Mouse (Mus musculus) MEL (cell line): Measurements from ENCODE around the gene Pak2. TPM values are rescaled to one million over a fixed set of nuclear protein-coding genes. Genes with fewer than 3 reads are reported as not detected.

ENCODE experiments used
- DNase-seq: peaks from one replicate; pipeline ENCODE4 v3.0.0; 2011; ENCODE audit warnings: low read depth, low spot score
- H3K27ac ChIP-seq: 2 replicates; pipeline ENCODE4 v1.5.1; 2012; ENCODE audit warnings: low read depth, mild to moderate bottlenecking, control low read depth, low read length, moderate library complexity; ENCODE audit not compliant: control insufficient read depth
- H3K27me3 ChIP-seq, 2 experiments: fragments of 150-350 bp in 1 of 2; sonication (generic) in 1 of 2; 2 replicates each; pipeline ENCODE4 v1.6.1; 2012; ENCODE audit warnings: low read length in 2 of 2, mild to moderate bottlenecking in 2 of 2, improper control_type of control experiment in 1 of 2, moderate library complexity in 1 of 2; ENCODE audit not compliant: insufficient read depth in 2 of 2, control insufficient read depth in 1 of 2
- H3K36me3 ChIP-seq, 2 experiments: 2 replicates each; pipeline ENCODE4 v1.6.1; 2012 to 2014; ENCODE audit warnings: low read length in 2 of 2, improper control_type of control experiment in 1 of 2, inconsistent platforms in 1 of 2, mild to moderate bottlenecking in 1 of 2; ENCODE audit not compliant: insufficient read depth in 2 of 2, control insufficient read depth in 1 of 2
- H3K4me1 ChIP-seq, 2 experiments: fragments of 150-350 bp in 1 of 2; sonication (generic) in 1 of 2; 2 replicates each; pipeline ENCODE4 v1.6.1; 2012; ENCODE audit warnings: low read length in 2 of 2, improper control_type of control experiment in 1 of 2, mild to moderate bottlenecking in 1 of 2; ENCODE audit not compliant: insufficient read depth in 2 of 2, control insufficient read depth in 1 of 2
- H3K4me3 ChIP-seq, 2 experiments: fragments of 150-350 bp in 1 of 2; sonication (generic) in 1 of 2; 2 replicates each; pipeline ENCODE4 v1.5.1; 2012; ENCODE audit warnings: low read depth in 2 of 2, low read length in 2 of 2, mild to moderate bottlenecking in 2 of 2, moderate library complexity in 2 of 2, control low read depth in 1 of 2, improper control_type of control experiment in 1 of 2; ENCODE audit not compliant: control insufficient read depth in 1 of 2, insufficient read depth in 1 of 2
- H3K79me2 ChIP-seq: 2 replicates; pipeline ENCODE4 v1.6.1; 2012; ENCODE audit warnings: mild to moderate bottlenecking, low read length, moderate library complexity; ENCODE audit not compliant: control insufficient read depth, poor library complexity, insufficient read depth
- H3K9ac ChIP-seq: 2 replicates; pipeline ENCODE4 v1.6.1; 2012; ENCODE audit warnings: low read depth, mild to moderate bottlenecking, control low read depth, low read length, moderate library complexity; ENCODE audit not compliant: control insufficient read depth, poor library complexity, severe bottlenecking
- H3K9me3 ChIP-seq: fragments of 150-350 bp; sonication (generic); replicated peaks from 2 replicates; pipeline ENCODE4 v1.6.1; 2012; ENCODE audit warnings: mild to moderate bottlenecking, low read length, improper control_type of control experiment, moderate library complexity; ENCODE audit not compliant: insufficient read depth
- CTCF ChIP-seq, 3 experiments: IDR thresholded peaks in 2 of 3; conservative IDR thresholded peaks in 1 of 3; 2 replicates each; pipeline ENCODE4 v1.5.1; 2011 to 2012; ENCODE audit warnings: low read length in 3 of 3, low read depth in 2 of 3, mild to moderate bottlenecking in 2 of 3, improper control_type of control experiment in 1 of 3, inconsistent platforms in 1 of 3, mixed read lengths in 1 of 3, moderate library complexity in 1 of 3; ENCODE audit not compliant: control insufficient read depth in 1 of 3, insufficient read depth in 1 of 3, poor library complexity in 1 of 3, severe bottlenecking in 1 of 3
- ELF1 ChIP-seq: IDR thresholded peaks from 2 replicates; pipeline ENCODE4 v1.6.1; 2014; ENCODE audit warnings: low read depth, mild to moderate bottlenecking, inconsistent platforms, low read length, improper control_type of control experiment, moderate library complexity
- EP300 ChIP-seq, 2 experiments: IDR thresholded peaks; 2 replicates each; pipeline ENCODE4 v1.6.1; 2011; ENCODE audit warnings: improper control_type of control experiment in 2 of 2, low read length in 2 of 2, low read depth in 1 of 2, mild to moderate bottlenecking in 1 of 2
- GATA1 ChIP-seq: IDR thresholded peaks from 2 replicates; pipeline ENCODE4 v1.6.1; 2011; ENCODE audit warnings: low read depth, low read length, improper control_type of control experiment
- HCFC1 ChIP-seq: IDR thresholded peaks from 2 replicates; pipeline ENCODE4 v1.6.1; 2012; ENCODE audit warnings: low read depth, mild to moderate bottlenecking, inconsistent platforms, low read length, improper control_type of control experiment, moderate library complexity
- KAT2A ChIP-seq: conservative IDR thresholded peaks from 2 replicates; pipeline ENCODE4 v1.6.1; 2012; ENCODE audit warnings: low read depth, low read length, improper control_type of control experiment, inconsistent platforms
- MYB ChIP-seq: IDR thresholded peaks from 2 replicates; pipeline ENCODE4 v1.6.1; 2011; ENCODE audit warnings: mild to moderate bottlenecking, low read depth, low read length, improper control_type of control experiment
- MYC ChIP-seq: IDR thresholded peaks from 2 replicates; pipeline ENCODE4 v1.6.1; 2011; ENCODE audit warnings: low read depth, mild to moderate bottlenecking, low read length, improper control_type of control experiment, moderate library complexity
- NELFE ChIP-seq: IDR thresholded peaks from 2 replicates; pipeline ENCODE4 v1.6.1; 2011; ENCODE audit warnings: low read depth, low read length, improper control_type of control experiment
- NRF1 ChIP-seq: IDR thresholded peaks from 2 replicates; pipeline ENCODE4 v1.6.1; 2014; ENCODE audit warnings: low read depth, mild to moderate bottlenecking, inconsistent platforms, low read length, improper control_type of control experiment, moderate library complexity; ENCODE audit not compliant: poor library complexity, insufficient read depth, severe bottlenecking
- POLR2A ChIP-seq, 2 experiments: IDR thresholded peaks; 2 replicates each; pipeline ENCODE4 v1.6.1; 2011 to 2012; ENCODE audit warnings: low read length in 2 of 2, mild to moderate bottlenecking in 2 of 2, control low read depth in 1 of 2, improper control_type of control experiment in 1 of 2, low read depth in 1 of 2, moderate library complexity in 1 of 2; ENCODE audit not compliant: control insufficient read depth in 1 of 2, insufficient read depth in 1 of 2, poor library complexity in 1 of 2
- POLR2AphosphoS2 ChIP-seq: IDR thresholded peaks from 2 replicates; pipeline ENCODE4 v1.6.1; 2011; ENCODE audit warnings: low read length, improper control_type of control experiment
- POLR2AphosphoS5 ChIP-seq: IDR thresholded peaks from 2 replicates; pipeline ENCODE4 v1.6.1; 2012; ENCODE audit warnings: low read depth, borderline replicate concordance, mild to moderate bottlenecking, inconsistent platforms, low read length, moderate library complexity, mixed read lengths
- SIN3A ChIP-seq: IDR thresholded peaks from 2 replicates; pipeline ENCODE4 v1.6.1; 2012; ENCODE audit warnings: low read length, improper control_type of control experiment, inconsistent platforms
- TBP ChIP-seq: IDR thresholded peaks from 2 replicates; pipeline ENCODE4 v1.8.0; 2011; ENCODE audit warnings: low read depth, low read length, improper control_type of control experiment
- TCF12 ChIP-seq: IDR thresholded peaks from 2 replicates; pipeline ENCODE4 v1.6.1; 2014; ENCODE audit warnings: low read depth, mild to moderate bottlenecking, inconsistent platforms, low read length, improper control_type of control experiment, moderate library complexity
- UBTF ChIP-seq: IDR thresholded peaks from 2 replicates; pipeline ENCODE4 v1.6.1; 2012; ENCODE audit warnings: low read depth, mild to moderate bottlenecking, inconsistent platforms, low read length, improper control_type of control experiment, moderate library complexity, borderline replicate concordance; ENCODE audit not compliant: insufficient read depth
- USF1 ChIP-seq: IDR thresholded peaks from 2 replicates; pipeline ENCODE4 v1.6.1; 2014; ENCODE audit warnings: low read depth, mild to moderate bottlenecking, inconsistent platforms, low read length, improper control_type of control experiment, moderate library complexity
- polyA plus RNA-seq, 2 experiments: library from polyadenylated mRNA; stranded (reverse) in 1 of 2; unstranded in 1 of 2; fragments of >175 nt in 1 of 2; fragments of >200 nt in 1 of 2; gene quantifications; 2 replicates each; pipeline versions ENCODE4 v1.2.1 to v1.2.4; 2012; ENCODE audit warnings: low replicate concordance in 2 of 2, low read depth in 1 of 2; ENCODE audit not compliant: insufficient read length in 2 of 2, insufficient read depth in 1 of 2, missing spikeins in 1 of 2
- total RNA-seq: library from RNA; depleted of rRNA; stranded (reverse); fragments of 300-350 nt; gene quantifications from 2 replicates; pipeline ENCODE4 v1.2.3, GENCODE M21; 2012

The Pak2 gene
- total and polyA plus RNA-seq, 3 experiments: 23.0 to 67.2 (median 34.1) TPM

DNA sequence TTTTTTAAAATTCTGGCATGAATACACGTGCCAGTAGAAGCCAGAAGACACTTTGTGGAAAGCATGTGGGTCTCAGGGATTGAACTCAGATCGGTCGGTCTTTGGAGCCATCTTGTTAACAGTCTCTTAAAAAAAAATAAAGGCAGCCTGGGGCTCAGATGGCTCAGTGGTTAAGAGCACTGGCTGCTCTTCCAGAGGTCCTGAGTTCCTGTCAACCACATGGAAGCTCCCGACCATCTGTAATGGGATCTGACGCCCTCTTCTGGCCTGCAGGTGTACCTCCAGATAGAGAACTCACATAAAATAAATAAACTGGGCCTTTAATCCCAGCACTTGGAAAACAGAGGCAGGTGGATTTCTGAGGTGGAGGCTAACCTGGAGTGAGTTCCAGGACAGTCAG is 98.2 kb downstream of the Pak2 start:
- H3K27ac ChIP-seq: no peak overlapping the region
- H3K9me3 ChIP-seq: no peaks in the 10 kb centered on the region
- no peak overlapping the region for H3K9ac ChIP-seq
- no peaks in the 10 kb centered on the region for H3K79me2 ChIP-seq
- peaks cover 0 to 5% of the 10 kb centered on the region in 2 experiments; a peak in 2 of 4 replicates for H3K36me3 ChIP-seq
- H3K4me3 ChIP-seq: no peak overlapping the region
- TF ChIP-seq CTCF (IDR thresholded peaks at IDR 0.05 in 2 of 3, conservative IDR thresholded peaks at IDR 0.05 in 1 of 3; ENCODE audit: control insufficient read depth in 1 of 3, insufficient read depth in 1 of 3, low read depth in 2 of 3, low read length in 3 of 3, poor library complexity in 1 of 3, severe bottlenecking in 1 of 3) (peak; percentile 21 to 45 (median 37)), TCF12 (no peak), TBP (no peak), MYC (peak; percentile 36; the same call in 1 of the 2 replicates), NELFE (no peak), HCFC1 (no peak)
- TF ChIP-seq, all 39 proteins: peak for 2
- H3K4me1 ChIP-seq: no peaks in the 10 kb centered on the region
- DNase-seq: peak; percentile 28
- H3K27me3 ChIP-seq: no peaks in the 10 kb centered on the region

- H3K27ac ChIP-seq: no peak overlapping the region
- H3K9ac ChIP-seq: no peak overlapping the region
- peaks cover 0 to 7% of the 10 kb centered on the region in 2 experiments; a peak in 2 of 4 replicates for H3K36me3 ChIP-seq
Measured at GRCm38 (mm10) chr16:31979501-31979900, 99.6 kb downstream of the Pak2 start.

GRCm38 (mm10) chr16:31975258-31975657 is 103.9 kb downstream of the Pak2 start:
- TF ChIP-seq USF1 (no peak), POLR2AphosphoS2 (no peak), MYB (no peak), TBP (no peak), EP300 (IDR thresholded peaks at IDR 0.05; ENCODE audit: low read depth in 1 of 2, low read length in 2 of 2) (no peak)
- Histone ChIP-seq H3K27ac (no peak overlapping the region), H3K9ac (no peak overlapping the region), H3K36me3 (peaks cover 0 to 12% of the 10 kb centered on the region in 2 experiments; a peak in 2 of 4 replicates), H3K9me3 (no peaks in the 10 kb centered on the region), H3K79me2 (no peaks in the 10 kb centered on the region), H3K27me3 (no peaks in the 10 kb centered on the region), H3K4me3 (no peak overlapping the region), H3K4me1 (no peaks in the 10 kb centered on the region)
- no peak for DNase-seq

More at GRCm38 (mm10) chr16:31979501-31979900, 99.6 kb downstream of the Pak2 start:
- H3K4me1 ChIP-seq: no peaks in the 10 kb centered on the region
- TF ChIP-seq ELF1 (no peak), UBTF (no peak), POLR2AphosphoS5 (no peak), SIN3A (no peak), EP300 (IDR thresholded peaks at IDR 0.05; ENCODE audit: low read depth in 1 of 2, low read length in 2 of 2) (no peak), POLR2A (IDR thresholded peaks at IDR 0.05; ENCODE audit: control insufficient read depth in 1 of 2, insufficient read depth in 1 of 2, low read depth in 1 of 2, low read length in 2 of 2, poor library complexity in 1 of 2) (no peak), KAT2A (no peak), NRF1 (no peak), GATA1 (no peak)
- no peak overlapping the region for H3K4me3 ChIP-seq
- no peaks in the 10 kb centered on the region for H3K27me3 ChIP-seq
- no peaks in the 10 kb centered on the region for H3K9me3 ChIP-seq
- no peak for DNase-seq
- H3K79me2 ChIP-seq: no peaks in the 10 kb centered on the region
